Mouse (Mus musculus): ENCODE measurements around the gene Sema4d.

The Sema4d gene

GRCm38 (mm10) chr13:51752346-51753167, 41.0 kb downstream of the Sema4d start:
- peak; percentile 39 for DNase-seq

GRCm38 (mm10) chr13:51749578-51750345, 43.8 kb downstream of the Sema4d start:
- no peak for DNase-seq

GRCm38 (mm10) chr13:51748009-51748552, 45.5 kb downstream of the Sema4d start:
- no peak for DNase-seq

- no peak for DNase-seq
These were observed 46.5 kb downstream of the Sema4d start for GRCm38 (mm10) chr13:51747069-51747468.

GRCm38 (mm10) chr13:51745862-51746261, 47.7 kb downstream of the Sema4d start:
- DNase-seq = no peak

- no peak for DNase-seq
These were observed 49.7 kb downstream of the Sema4d start for GRCm38 (mm10) chr13:51743855-51744254.

GRCm38 (mm10) chr13:51742551-51743052, 50.9 kb downstream of the Sema4d start:
- no peak for DNase-seq

- no peak for DNase-seq
These were observed 52.8 kb downstream of the Sema4d start for GRCm38 (mm10) chr13:51740776-51741175.

- DNase-seq = no peak
These were observed 53.8 kb downstream of the Sema4d start for GRCm38 (mm10) chr13:51739713-51740112.

GRCm38 (mm10) chr13:51738531-51739117, 54.9 kb downstream of the Sema4d start:
- no peak for DNase-seq

GRCm38 (mm10) chr13:51737949-51738513, 55.5 kb downstream of the Sema4d start:
- no peak for DNase-seq

- no peak for DNase-seq
These were observed 56.3 kb downstream of the Sema4d start for GRCm38 (mm10) chr13:51737033-51737948.

- no peak for DNase-seq
These were observed 57.3 kb downstream of the Sema4d start for GRCm38 (mm10) chr13:51736007-51736911.

GRCm38 (mm10) chr13:51734556-51734955, 59.0 kb downstream of the Sema4d start:
- no peak for DNase-seq

GRCm38 (mm10) chr13:51732097-51732664, 61.4 kb downstream of the Sema4d start:
- no peak for DNase-seq

- no peak for DNase-seq
These were observed 62.1 kb downstream of the Sema4d start for GRCm38 (mm10) chr13:51731474-51731873.

- no peak for DNase-seq
These were observed 63.6 kb downstream of the Sema4d start for GRCm38 (mm10) chr13:51729887-51730361.

- DNase-seq = no peak
These were observed 66.2 kb downstream of the Sema4d start for GRCm38 (mm10) chr13:51727364-51727763.

- no peak for DNase-seq
These were observed 67.5 kb downstream of the Sema4d start for GRCm38 (mm10) chr13:51725926-51726574.
